Mouse (Mus musculus) bone marrow, adult 2 months (tissue): ENCODE measurements around the gene Irgm2. TPM values are rescaled to one million over a fixed set of nuclear protein-coding genes. Genes with fewer than 3 reads are reported as not detected.
A peak's percentile ranks its signal among the peaks of the same experiment; 100 is the strongest.
"Not testable (repeated sequence)": the region's sequence is repeated elsewhere in the genome, so short reads cannot be mapped to it uniquely, and the experiment has no call there.

Source experiments
- H3K27ac ChIP-seq: fragments of 200-500 bp; 2 replicates; pipeline ENCODE4 v1.5.1; 2012; ENCODE audit warnings: low read depth, mild to moderate bottlenecking, control low read depth, inconsistent platforms, low read length; ENCODE audit not compliant: control insufficient read depth, poor library complexity, insufficient read depth
- H3K4me1 ChIP-seq: fragments of 200-500 bp; 2 replicates; pipeline ENCODE4 v1.6.1; 2011; ENCODE audit warnings: low read length; ENCODE audit not compliant: control insufficient read depth, insufficient read depth
- H3K4me3 ChIP-seq: fragments of 200-500 bp; replicated peaks from 2 replicates; pipeline ENCODE3; 2011; ENCODE audit warnings: mild to moderate bottlenecking, low read depth, low read length, control low read depth; ENCODE audit not compliant: control insufficient read depth
- CTCF ChIP-seq: fragments of 200-500 bp; IDR thresholded peaks from 2 replicates; pipeline ENCODE4 v1.5.1; 2011; ENCODE audit warnings: low read length, control low read depth; ENCODE audit not compliant: control insufficient read depth, insufficient read depth
- POLR2A ChIP-seq: fragments of 200-500 bp; IDR thresholded peaks from 2 replicates; pipeline ENCODE4 v1.6.1; 2011; ENCODE audit warnings: low read depth, mild to moderate bottlenecking, control low read depth, low read length, borderline replicate concordance; ENCODE audit not compliant: control insufficient read depth
- WGBS: fragments of 180-500 bp; shearing (Covaris S2); methylation state at CpG from one replicate; pipeline ENCODE4 v1.1.7; 2018; 5-methylcytosine and 5-hydroxymethylcytosine counted together
- polyA plus RNA-seq: library from polyadenylated mRNA; stranded (reverse); fragments of >200 nt; gene quantifications from 2 replicates; pipeline ENCODE4 v1.2.4, GENCODE M21; 2011; ENCODE audit warnings: low replicate concordance; ENCODE audit not compliant: missing spikeins, insufficient read depth, insufficient read length

Irgm2 gene
- polyA plus RNA-seq, 1 experiment, result 7.0 TPM

DNA sequence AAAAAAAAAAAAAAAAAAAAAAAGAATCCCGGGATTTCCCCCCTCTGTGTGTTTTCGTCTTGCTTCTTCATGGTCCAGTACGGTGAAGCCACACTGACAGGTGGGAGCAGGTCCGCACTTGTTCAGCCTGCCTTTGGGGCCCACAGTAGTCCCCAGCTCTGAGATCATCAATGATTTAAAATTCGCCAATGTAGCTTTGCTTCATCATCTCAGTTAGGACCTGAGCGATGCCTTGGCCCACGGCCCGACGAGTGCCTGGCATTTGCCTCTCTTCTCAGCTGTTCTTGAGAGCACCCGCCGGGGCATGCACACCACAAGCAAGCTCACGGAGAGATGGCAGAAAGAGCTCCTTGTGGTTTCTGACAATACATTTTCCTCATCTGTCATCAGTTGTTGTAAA lies 1.6 kb downstream of the Irgm2 start:
- 35% methylated on average over 12 of the region's 12 CpGs for WGBS
- Histone ChIP-seq H3K27ac (no peak overlapping the region), H3K4me1 (no peaks in the 10 kb centered on the region; the same call in 1 of the 2 replicates), H3K4me3 (peak overlapping the region; percentile 17)
- TF ChIP-seq CTCF, result no peak
- TF ChIP-seq POLR2A, result no peak

DNA sequence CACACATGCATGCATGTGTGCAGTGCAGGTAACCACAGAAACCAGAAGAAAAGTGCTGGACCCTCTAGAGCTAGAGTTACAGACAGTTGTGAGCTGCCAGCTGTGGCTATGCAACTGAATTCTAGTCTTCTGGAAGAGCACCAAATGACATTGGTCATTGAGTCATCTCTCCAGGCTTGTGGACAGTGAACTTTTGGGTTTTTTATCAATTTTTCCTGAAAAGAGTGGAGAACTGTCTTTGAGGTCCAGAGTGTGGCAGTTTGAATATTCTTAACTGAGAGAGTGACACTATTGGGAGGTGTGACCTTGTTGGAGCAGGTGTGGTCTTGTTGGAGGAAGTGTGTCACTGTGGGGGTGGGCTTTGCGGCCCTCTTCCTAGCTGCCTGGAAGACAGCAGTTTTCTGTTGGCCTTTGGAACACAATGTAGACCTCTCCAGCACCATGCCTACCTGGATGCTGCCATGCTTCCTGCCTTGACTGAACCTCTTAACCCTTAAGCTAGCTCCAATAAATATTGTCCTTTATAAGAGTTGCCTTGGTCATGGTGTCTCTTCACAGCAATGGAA lies 11.0 kb downstream of the Irgm2 start:
- TF ChIP-seq CTCF, result no peak
- TF ChIP-seq POLR2A, result no peak
- Histone ChIP-seq H3K27ac (no peak overlapping the region), H3K4me1 (peaks cover 7% of the 10 kb centered on the region; the same call in 1 of the 2 replicates), H3K4me3 (no peak overlapping the region)
- WGBS, result 55% methylated on average over 1 of the region's 1 CpGs

DNA sequence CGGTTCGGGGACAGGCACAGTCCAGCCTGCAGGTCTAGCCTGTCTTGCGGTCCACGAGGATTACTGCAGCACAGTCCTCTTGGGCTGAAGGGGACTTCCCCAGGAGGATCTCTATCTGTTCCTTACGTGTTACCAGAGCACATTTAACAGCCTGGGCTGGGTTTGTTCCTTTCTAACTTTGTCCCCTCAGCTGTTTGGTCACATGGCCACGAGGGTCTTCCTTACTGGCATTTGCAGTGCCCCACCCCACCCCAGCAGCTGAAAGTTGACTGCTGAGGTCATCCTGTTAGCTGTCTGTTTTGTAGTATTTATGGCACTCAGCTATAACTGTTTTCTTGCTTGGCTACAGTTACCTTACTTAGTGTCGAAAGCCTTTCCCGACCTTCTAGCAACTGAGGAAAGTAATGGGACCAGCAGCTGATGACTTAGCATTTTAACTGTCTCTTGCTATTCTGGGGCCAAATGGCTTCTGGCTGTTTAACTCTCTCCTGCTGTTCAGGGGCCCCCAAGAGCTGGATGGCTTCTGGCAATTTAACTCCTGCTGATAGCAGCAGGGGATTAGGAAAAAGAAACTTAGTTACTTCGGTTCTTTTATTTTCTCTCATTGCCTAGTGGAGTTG lies 11.8 kb downstream of the Irgm2 start:
- Histone ChIP-seq H3K27ac (no peak overlapping the region; the same call in 1 of the 2 replicates), H3K4me1 (peaks cover 7% of the 10 kb centered on the region; the same call in 1 of the 2 replicates), H3K4me3 (no peak overlapping the region)
- TF ChIP-seq CTCF, result no peak
- no peak for TF ChIP-seq POLR2A
- 16% methylated on average over 9 of the region's 9 CpGs for WGBS

DNA sequence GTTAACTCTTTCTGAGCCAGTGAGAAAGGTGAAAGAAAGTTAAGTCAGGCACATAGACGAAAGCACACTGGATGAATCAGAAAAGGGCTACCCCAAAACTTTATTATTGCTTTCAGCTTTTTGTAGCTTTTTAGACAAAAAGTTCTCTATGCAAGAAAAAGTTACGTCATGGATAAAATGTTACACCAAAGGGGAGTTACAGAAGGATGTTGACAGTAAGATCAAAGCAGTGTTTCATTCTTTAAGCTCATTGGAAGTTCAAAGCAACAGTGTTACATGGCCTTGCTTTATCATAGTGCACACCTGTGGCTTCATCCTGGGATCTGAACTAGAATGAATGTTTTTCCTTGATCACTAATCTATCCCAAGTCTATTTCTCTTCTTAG lies 12.3 kb downstream of the Irgm2 start:
- no peak overlapping the region for H3K27ac ChIP-seq
- TF ChIP-seq CTCF (no peak), POLR2A (no peak)
- no peak overlapping the region for H3K4me3 ChIP-seq
- WGBS, result 48% methylated on average over 2 of the region's 2 CpGs
- peaks cover 7% of the 10 kb centered on the region; the same call in 1 of the 2 replicates for H3K4me1 ChIP-seq

DNA sequence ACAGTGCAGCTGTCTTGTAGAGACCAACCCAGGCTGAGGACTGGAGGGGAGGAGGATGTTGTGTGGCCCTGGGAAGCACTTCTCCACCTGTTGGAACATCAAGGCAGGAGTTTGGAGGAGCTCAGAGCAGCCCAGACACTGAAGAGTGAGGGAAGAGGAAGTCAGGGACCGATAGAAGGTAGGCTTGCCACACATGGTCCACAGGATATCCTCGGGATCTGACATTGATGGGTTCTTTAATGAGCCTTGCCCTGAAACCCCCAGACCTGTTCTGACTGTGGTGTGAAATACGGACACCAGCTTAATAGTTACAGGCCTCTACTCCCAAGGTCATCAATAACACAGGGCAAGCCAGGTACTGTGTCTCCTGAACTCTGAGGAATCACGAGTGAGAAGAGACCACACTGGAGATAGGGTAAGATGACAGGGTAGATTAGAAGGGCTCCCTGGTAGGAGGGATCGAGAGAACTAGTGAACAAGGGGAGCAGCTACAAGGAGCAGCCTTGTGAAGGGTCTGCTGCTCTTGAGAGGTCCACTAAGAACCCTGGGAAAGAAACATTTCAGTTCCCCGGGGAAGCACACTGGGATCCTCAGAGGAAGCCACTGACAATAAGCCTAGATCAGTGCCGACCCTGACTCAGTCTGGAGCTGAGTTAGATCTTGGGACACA lies 14.4 kb downstream of the Irgm2 start:
- Histone ChIP-seq H3K4me3 (peak overlapping the region; percentile 12), H3K4me1 (peaks cover 8% of the 10 kb centered on the region; the same call in 1 of the 2 replicates), H3K27ac (peak overlapping the region; percentile 7; the same call in 1 of the 2 replicates)
- WGBS, result 39% methylated on average over 7 of the region's 7 CpGs
- TF ChIP-seq CTCF (no peak), POLR2A (no peak)

DNA sequence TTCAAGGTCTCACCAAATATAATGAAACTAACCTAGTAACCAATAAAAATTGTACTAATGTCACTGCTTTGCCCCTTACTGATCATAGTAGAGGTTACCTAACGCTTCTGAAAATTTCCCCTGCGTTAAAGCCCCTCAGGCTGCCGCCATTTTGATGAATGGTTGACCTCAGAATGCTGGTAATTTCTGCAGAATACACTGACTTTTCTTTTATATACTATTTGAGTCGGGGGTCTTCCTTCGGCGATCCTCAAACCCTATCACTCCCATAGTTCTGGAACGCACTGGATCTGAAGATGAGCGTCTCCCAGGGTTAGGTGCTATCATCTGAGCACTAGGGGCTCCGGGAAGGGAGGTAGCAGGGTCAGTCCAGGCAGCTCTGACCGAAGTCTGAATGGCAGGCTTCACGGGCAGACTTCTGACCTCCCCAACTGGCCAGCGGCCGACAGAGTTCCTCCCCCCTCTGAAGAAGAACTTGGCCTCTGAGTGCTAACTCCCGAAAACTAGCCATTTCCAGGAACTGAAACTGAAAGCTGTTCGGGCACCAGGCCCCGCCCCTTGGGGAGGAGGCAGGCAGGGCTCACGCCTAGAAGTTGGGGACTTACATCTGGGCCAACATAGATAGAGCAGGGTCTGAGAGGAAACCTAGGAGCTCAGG lies 15.1 kb downstream of the Irgm2 start:
- no peak for TF ChIP-seq CTCF
- peak; percentile 32; the same call in 1 of the 2 replicates for TF ChIP-seq POLR2A
- peak overlapping the region; percentile 88 for H3K27ac ChIP-seq
- H3K4me3 ChIP-seq, result peak overlapping the region; percentile 72
- H3K4me1 ChIP-seq, result peaks cover 8% of the 10 kb centered on the region; the same call in 1 of the 2 replicates
- 13% methylated on average over 17 of the region's 17 CpGs for WGBS

DNA sequence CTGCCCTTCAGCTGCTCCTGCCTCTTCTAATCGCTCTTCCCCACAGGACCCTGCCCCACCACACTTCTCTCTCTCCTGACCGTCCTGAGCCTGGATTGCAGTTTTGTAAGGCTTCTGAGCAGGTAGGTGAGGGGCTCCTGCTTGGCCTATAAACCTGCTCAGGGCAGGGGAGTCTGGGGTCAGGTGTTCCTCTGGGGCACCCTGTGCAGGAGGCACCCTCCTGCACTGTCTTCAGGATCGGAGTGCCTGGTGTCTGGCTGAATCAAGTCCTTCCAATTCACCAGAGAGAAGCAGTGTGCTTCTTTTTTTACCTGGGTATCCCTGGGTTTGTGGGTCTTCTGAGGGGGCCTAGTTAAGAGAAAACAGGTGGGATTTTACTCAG lies 15.6 kb downstream of the Irgm2 start:
- H3K27ac ChIP-seq, result peak overlapping the region; percentile 88
- H3K4me1 ChIP-seq, H3K4me3 ChIP-seq: not testable (repeated sequence)
- WGBS, result 0% methylated on average over 2 of the region's 3 CpGs

DNA sequence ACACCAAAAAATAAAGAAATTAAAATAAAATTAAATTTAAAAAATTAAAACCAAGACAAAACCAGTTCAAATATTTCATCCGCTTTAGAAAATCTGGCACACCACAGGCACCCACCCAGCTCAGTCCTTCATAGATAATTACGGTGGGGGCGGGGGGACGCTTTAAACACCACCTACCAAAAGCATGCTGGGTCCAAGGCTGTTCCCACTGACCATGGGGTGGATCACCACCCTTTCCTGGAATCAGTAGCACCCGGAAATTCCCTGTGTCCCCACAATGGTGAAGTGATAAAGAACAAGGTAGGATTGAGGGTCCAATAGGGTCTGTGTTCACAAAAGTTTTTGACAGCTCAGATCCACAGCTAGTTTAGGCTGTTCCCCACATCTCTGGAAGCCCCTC lies 16.4 kb downstream of the Irgm2 start:
- no peak for TF ChIP-seq POLR2A
- TF ChIP-seq CTCF, result no peak
- peak overlapping the region; percentile 6 for H3K4me3 ChIP-seq
- WGBS, result 38% methylated on average over 5 of the region's 5 CpGs
- H3K27ac ChIP-seq, result no peak overlapping the region
- peaks cover 7% of the 10 kb centered on the region; the same call in 1 of the 2 replicates for H3K4me1 ChIP-seq
